Mouse (Mus musculus): ENCODE measurements around the gene Ang. TPM values are rescaled to one million over a fixed set of nuclear protein-coding genes. Genes with fewer than 3 reads are reported as not detected.

Ang gene
- total RNA-seq, 1 experiment from 2014 or later: not detected

GRCm38 (mm10) chr14:51144451-51144850 is 53.5 kb downstream of the Ang start:
- no peak for ATAC-seq (replicated peaks in 1 of 2; ENCODE audit: insufficient read depth in 1 of 2, low FRiP score in 2 of 2, low TSS enrichment in 1 of 2, low read depth in 1 of 2, poor library complexity in 2 of 2, severe bottlenecking in 2 of 2)

GRCm38 (mm10) chr14:51145521-51145920 is 54.6 kb downstream of the Ang start:
- ATAC-seq (replicated peaks in 1 of 2; ENCODE audit: insufficient read depth in 1 of 2, low FRiP score in 2 of 2, low TSS enrichment in 1 of 2, low read depth in 1 of 2, poor library complexity in 2 of 2, severe bottlenecking in 2 of 2): no peak

- ATAC-seq (replicated peaks in 1 of 2; ENCODE audit: insufficient read depth in 1 of 2, low FRiP score in 2 of 2, low TSS enrichment in 1 of 2, low read depth in 1 of 2, poor library complexity in 2 of 2, severe bottlenecking in 2 of 2): no peak
These were observed 55.7 kb downstream of the Ang start, which contains the start of gene Rnase1 for GRCm38 (mm10) chr14:51146685-51147084. Gene Rnase1, minus strand, starts transcription at chr14:51146785.

- no peak for ATAC-seq (replicated peaks in 1 of 2; ENCODE audit: insufficient read depth in 1 of 2, low FRiP score in 2 of 2, low TSS enrichment in 1 of 2, low read depth in 1 of 2, poor library complexity in 2 of 2, severe bottlenecking in 2 of 2)
These were observed 57.1 kb downstream of the Ang start for GRCm38 (mm10) chr14:51148006-51148405.

GRCm38 (mm10) chr14:51149164-51149563 is 58.2 kb downstream of the Ang start:
- ATAC-seq (replicated peaks in 1 of 2; ENCODE audit: insufficient read depth in 1 of 2, low FRiP score in 2 of 2, low TSS enrichment in 1 of 2, low read depth in 1 of 2, poor library complexity in 2 of 2, severe bottlenecking in 2 of 2): no peak

- no peak for ATAC-seq (replicated peaks in 1 of 2; ENCODE audit: insufficient read depth in 1 of 2, low FRiP score in 2 of 2, low TSS enrichment in 1 of 2, low read depth in 1 of 2, poor library complexity in 2 of 2, severe bottlenecking in 2 of 2)
These were observed 59.4 kb downstream of the Ang start for GRCm38 (mm10) chr14:51150206-51150831.

Other genes starting within 250 kb of the Ang start
- 6.6 and 24.2 TPM in 2 replicates for gene Tep1, start 220.6 kb upstream of the Ang start, total RNA-seq (2017)
- not detected in 2 replicates for gene Klhl33, start 193.6 kb upstream of the Ang start, total RNA-seq (2017)
- gene Osgep, start 166.3 kb upstream of the Ang start, total RNA-seq (2017): 106 and 113 TPM in 2 replicates
- 136 and 150 TPM in 2 replicates for gene Apex1, start 166.2 kb upstream of the Ang start, total RNA-seq (2017)
- 9.0 and 15.9 TPM in 2 replicates for gene Pip4p1, start 160.3 kb upstream of the Ang start, total RNA-seq (2017)
- 101 and 172 TPM in 2 replicates for gene Pnp, start 160.1 kb upstream of the Ang start, total RNA-seq (2017)
- 45.7 and 69.8 TPM in 2 replicates for gene Gm49342, start 146.6 kb upstream of the Ang start, total RNA-seq (2017)
- gene Pnp2, start 135.2 kb upstream of the Ang start, total RNA-seq (2017): 3.5 and 4.7 TPM in 2 replicates
- gene Rnase10, start 83.4 kb upstream of the Ang start, total RNA-seq (2017): not detected in 2 replicates
- gene Rnase9, start 49.3 kb upstream of the Ang start, total RNA-seq (2017): not detected in 2 replicates
- gene Rnase11, start 41.0 kb upstream of the Ang start, total RNA-seq (2017): not detected in 2 replicates
- 5.3 TPM in 1 of 2 replicates, not detected in the other for gene Rnase12, start 33.5 kb upstream of the Ang start, total RNA-seq (2017)
- gene Olfr750, start 16.7 kb upstream of the Ang start, total RNA-seq (2017): not detected in 2 replicates
- gene Rnase4, start 73 bp upstream of the Ang start, total RNA-seq (2017): 3.3 and 6.2 TPM in 2 replicates
- not detected in 2 replicates for gene Eddm3b, start 23.3 kb downstream of the Ang start, total RNA-seq (2017)
- 66.9 and 80.2 TPM in 2 replicates for gene Rnase6, start 32.8 kb downstream of the Ang start, total RNA-seq (2017)
- gene Rnase1, start 55.6 kb downstream of the Ang start, total RNA-seq (2017): not detected in 2 replicates
- not detected in 2 replicates for gene Rnase2b, start 71.1 kb downstream of the Ang start, total RNA-seq (2017)
- not detected in 2 replicates for gene Ang2, start 108.0 kb downstream of the Ang start, total RNA-seq (2017)
- not detected in 2 replicates for gene Ear14, start 112.2 kb downstream of the Ang start, total RNA-seq (2017)
- gene Rnase2a, start 165.0 kb downstream of the Ang start, total RNA-seq (2017): not detected in 2 replicates